Mouse (Mus musculus) testis, adult 2 months (tissue): ENCODE data around the gene Syn3.

Source experiments
- CTCF ChIP-seq: fragments of 200-500 bp; IDR thresholded peaks from 2 replicates; pipeline ENCODE4 v1.5.1; 2012; ENCODE audit warnings: low read depth, mild to moderate bottlenecking, inconsistent platforms, low read length, moderate library complexity; ENCODE audit not compliant: control insufficient read depth, insufficient read depth, insufficient replicate concordance
- POLR2A ChIP-seq: fragments of 200-500 bp; IDR thresholded peaks from 2 replicates; pipeline ENCODE4 v1.6.1; 2012; ENCODE audit warnings: low read depth, mild to moderate bottlenecking, inconsistent platforms, low read length, moderate library complexity; ENCODE audit not compliant: control insufficient read depth

DNA sequence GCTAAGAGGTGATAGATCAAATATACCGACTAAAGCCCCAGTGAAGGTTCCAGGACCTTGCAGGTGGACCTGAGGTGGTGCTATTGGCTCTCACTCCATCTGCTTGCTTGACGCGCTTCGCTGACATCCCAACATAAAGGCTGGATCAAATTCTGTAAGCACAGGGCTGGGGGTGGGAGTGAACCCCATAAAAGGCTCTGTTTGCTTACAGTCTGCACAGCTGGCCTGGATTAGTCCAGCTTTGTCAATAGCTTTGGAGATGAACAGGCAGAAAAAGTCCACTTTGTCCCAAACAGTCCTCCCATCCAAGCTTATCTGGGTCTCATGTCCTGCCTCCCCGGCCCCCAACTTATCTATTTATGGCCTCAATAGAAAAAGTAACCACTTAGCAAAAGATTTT, 347.3 kb downstream of the Syn3 start:
- TF ChIP-seq CTCF (no peak), POLR2A (no peak)
